Mouse (Mus musculus) heart, embryonic 12.5 days (tissue): ENCODE measurements around the gene Stpg4. TPM values are rescaled to one million over a fixed set of nuclear protein-coding genes. Genes with fewer than 3 reads are reported as not detected.
A peak's percentile ranks its signal among the peaks of the same experiment; 100 is the strongest.

Source experiments
- ATAC-seq: fragments of 200-750 bp; cut with Nextera tagmentation; 2 replicates; pipeline ENCODE4 v1.8.0; 2017; ENCODE audit warnings: moderate TSS enrichment, moderate library complexity; ENCODE audit not compliant: insufficient number of reproducible peaks, low FRiP score
- H3K27ac ChIP-seq: fragments of 300-500 bp; sonication (generic); 2 replicates; pipeline ENCODE4 v1.5.1; 2016; ENCODE audit warnings: mild to moderate bottlenecking, moderate library complexity; ENCODE audit not compliant: poor library complexity, severe bottlenecking
- H3K27me3 ChIP-seq: fragments of 300-500 bp; sonication (generic); replicated peaks from 2 replicates; pipeline ENCODE4 v1.6.1; 2016; ENCODE audit warnings: mild to moderate bottlenecking, moderate library complexity
- H3K36me3 ChIP-seq: fragments of 300-500 bp; sonication (generic); 2 replicates; pipeline ENCODE4 v1.6.1; 2016; ENCODE audit warnings: mild to moderate bottlenecking, moderate library complexity
- H3K4me1 ChIP-seq: fragments of 300-500 bp; sonication (generic); replicated peaks from 2 replicates; pipeline ENCODE4 v1.6.1; 2016; ENCODE audit warnings: mild to moderate bottlenecking
- H3K4me2 ChIP-seq: fragments of 300-500 bp; sonication (generic); 2 replicates; pipeline ENCODE4 v1.6.1; 2016; ENCODE audit warnings: mild to moderate bottlenecking, moderate library complexity
- H3K4me3 ChIP-seq: fragments of 300-500 bp; sonication (generic); 2 replicates; pipeline ENCODE4 v1.5.1; 2016; ENCODE audit warnings: mild to moderate bottlenecking
- H3K9ac ChIP-seq: fragments of 300-500 bp; sonication (generic); 2 replicates; pipeline ENCODE4 v1.6.1; 2016; ENCODE audit warnings: mild to moderate bottlenecking, moderate library complexity
- H3K9me3 ChIP-seq: fragments of 300-500 bp; sonication (generic); replicated peaks from 2 replicates; pipeline ENCODE4 v1.6.1; 2016; ENCODE audit warnings: mild to moderate bottlenecking, moderate library complexity
- WGBS: fragments of 180-500 bp; shearing (Covaris S2); methylation state at CpG from one replicate; pipeline ENCODE4 v1.1.7; 2016; 5-methylcytosine and 5-hydroxymethylcytosine counted together
- polyA plus RNA-seq: library from polyadenylated mRNA; unstranded; fragments of >200 nt; fragmentation: Nextera tagmentation; extraction: Ambion mirVana; gene quantifications from 2 replicates; pipeline ENCODE4 v1.2.1, GENCODE M21; 2016

The Stpg4 gene
- polyA plus RNA-seq, 1 experiment from 2014 or later, result not detected

DNA sequence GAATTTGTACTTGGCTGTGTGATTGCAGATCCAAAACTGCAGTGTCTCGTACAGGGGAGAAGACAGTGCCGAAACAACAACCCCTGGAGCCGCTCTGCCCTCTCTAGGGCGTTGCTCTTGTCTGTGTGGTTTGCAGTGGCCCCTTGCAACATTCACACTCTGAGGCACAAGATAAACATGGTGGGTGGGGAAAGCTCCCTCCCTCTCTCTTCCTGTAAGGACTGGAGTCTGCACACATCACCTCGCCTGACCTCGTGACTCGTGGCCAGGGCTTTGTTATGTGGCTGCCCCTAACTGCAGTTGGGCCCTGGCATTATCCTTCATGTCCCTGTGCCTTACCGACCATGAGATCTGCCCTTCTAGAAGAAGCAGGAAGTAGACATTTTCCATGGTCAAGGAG, 62.3 kb downstream of the Stpg4 start:
- Histone ChIP-seq H3K4me2 (no peak overlapping the region), H3K9me3 (no peaks in the 10 kb centered on the region), H3K4me3 (no peak overlapping the region), H3K4me1 (peaks cover 52% of the 10 kb centered on the region), H3K27me3 (no peaks in the 10 kb centered on the region), H3K27ac (no peak overlapping the region), H3K9ac (no peak overlapping the region), H3K36me3 (no peaks in the 10 kb centered on the region)
- no peak for ATAC-seq
- 42% methylated on average over 8 of the region's 8 CpGs for WGBS

- Histone ChIP-seq H3K9me3 (no peaks in the 10 kb centered on the region), H3K36me3 (no peaks in the 10 kb centered on the region), H3K27ac (no peak overlapping the region), H3K4me2 (no peak overlapping the region), H3K4me3 (no peak overlapping the region), H3K27me3 (no peaks in the 10 kb centered on the region), H3K4me1 (peaks cover 43% of the 10 kb centered on the region), H3K9ac (no peak overlapping the region)
- WGBS, result 85% methylated on average over 15 of the region's 15 CpGs
- ATAC-seq, result no peak
Measured at GRCm38 (mm10) chr17:87364108-87364507, 63.4 kb downstream of the Stpg4 start.

GRCm38 (mm10) chr17:87361132-87361531, 66.4 kb downstream of the Stpg4 start:
- H3K4me3 ChIP-seq, result no peak overlapping the region
- H3K4me2 ChIP-seq, result no peak overlapping the region
- no peak for ATAC-seq
- peaks cover 15% of the 10 kb centered on the region for H3K4me1 ChIP-seq
- H3K27ac ChIP-seq, result no peak overlapping the region
- H3K27me3 ChIP-seq, result no peaks in the 10 kb centered on the region
- WGBS, result 69% methylated on average over 3 of the region's 3 CpGs
- H3K9me3 ChIP-seq, result no peaks in the 10 kb centered on the region
- H3K9ac ChIP-seq, result no peak overlapping the region
- no peaks in the 10 kb centered on the region for H3K36me3 ChIP-seq

- H3K27ac ChIP-seq, result no peak overlapping the region
- no peak overlapping the region for H3K4me2 ChIP-seq
- no peaks in the 10 kb centered on the region for H3K27me3 ChIP-seq
- peaks cover 16% of the 10 kb centered on the region for H3K4me1 ChIP-seq
- H3K4me3 ChIP-seq, result no peak overlapping the region
- H3K9me3 ChIP-seq, result no peaks in the 10 kb centered on the region
- no peaks in the 10 kb centered on the region for H3K36me3 ChIP-seq
- 83% methylated on average over 9 of the region's 9 CpGs for WGBS
- no peak for ATAC-seq
- no peak overlapping the region for H3K9ac ChIP-seq
Measured at GRCm38 (mm10) chr17:87357506-87357905, 70.0 kb downstream of the Stpg4 start.

- no peak for ATAC-seq
- Histone ChIP-seq H3K9me3 (no peaks in the 10 kb centered on the region), H3K27ac (no peak overlapping the region), H3K9ac (no peak overlapping the region), H3K4me2 (no peak overlapping the region), H3K36me3 (no peaks in the 10 kb centered on the region), H3K4me1 (peaks cover 29% of the 10 kb centered on the region), H3K27me3 (no peaks in the 10 kb centered on the region), H3K4me3 (no peak overlapping the region)
- WGBS, result 90% methylated on average over 5 of the region's 5 CpGs
Measured at GRCm38 (mm10) chr17:87356261-87356660, 71.3 kb downstream of the Stpg4 start.

DNA sequence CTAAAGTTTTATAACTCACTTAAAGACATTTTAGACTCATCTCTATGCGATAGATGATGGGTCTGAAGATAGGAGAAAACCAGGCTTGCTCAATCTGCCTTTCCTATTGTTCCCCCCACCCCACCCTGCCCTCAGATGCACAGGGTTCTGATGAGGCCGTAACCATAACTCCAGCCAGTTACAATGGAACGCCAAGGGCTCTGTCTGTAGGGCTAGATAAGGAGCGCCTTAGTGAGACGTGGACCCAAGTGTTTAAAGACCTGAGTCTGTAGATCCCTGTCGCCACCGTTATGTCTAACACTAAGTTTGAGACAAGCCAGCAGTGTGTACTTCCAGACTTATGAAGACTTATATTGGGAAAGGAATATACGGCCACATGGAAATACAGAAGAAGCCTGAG, 72.1 kb downstream of the Stpg4 start:
- no peak overlapping the region for H3K4me3 ChIP-seq
- H3K4me2 ChIP-seq, result no peak overlapping the region
- WGBS, result 50% methylated on average over 8 of the region's 8 CpGs
- no peaks in the 10 kb centered on the region for H3K27me3 ChIP-seq
- ATAC-seq, result no peak
- H3K27ac ChIP-seq, result no peak overlapping the region
- H3K36me3 ChIP-seq, result no peaks in the 10 kb centered on the region
- no peak overlapping the region for H3K9ac ChIP-seq
- H3K4me1 ChIP-seq, result peaks cover 37% of the 10 kb centered on the region
- no peaks in the 10 kb centered on the region for H3K9me3 ChIP-seq

DNA sequence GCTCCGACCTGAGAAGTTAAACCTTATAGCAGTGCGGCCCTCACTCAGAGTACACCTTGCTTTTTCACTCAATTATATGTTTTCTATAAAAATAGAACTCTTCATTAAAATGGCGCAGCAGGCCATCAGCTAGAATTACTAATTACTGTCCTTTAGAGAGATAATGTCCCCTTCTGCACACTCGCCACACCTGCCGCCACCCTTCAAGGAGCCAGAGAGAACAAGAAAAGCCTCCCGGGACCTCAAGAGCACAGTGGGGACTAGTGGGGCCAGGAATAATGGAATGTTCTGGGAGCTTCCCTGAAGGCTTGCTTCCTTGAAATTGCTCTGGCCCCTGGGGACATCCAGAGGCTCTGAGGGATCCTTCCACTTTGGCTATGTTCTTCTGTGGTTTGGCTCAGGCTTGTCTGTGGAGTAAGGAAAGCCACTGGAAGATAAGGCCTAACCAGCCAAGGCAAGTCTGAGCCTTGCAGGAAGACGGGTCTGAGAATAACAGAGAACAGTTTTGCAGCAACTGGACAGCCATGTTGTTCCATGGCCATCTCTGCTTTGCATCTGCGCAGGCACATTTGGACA, 73.7 kb downstream of the Stpg4 start:
- Histone ChIP-seq H3K27me3 (no peaks in the 10 kb centered on the region), H3K36me3 (no peaks in the 10 kb centered on the region), H3K4me1 (peaks cover 40% of the 10 kb centered on the region), H3K27ac (no peak overlapping the region), H3K4me3 (no peak overlapping the region), H3K9me3 (no peaks in the 10 kb centered on the region), H3K4me2 (no peak overlapping the region), H3K9ac (no peak overlapping the region)
- 86% methylated on average over 8 of the region's 8 CpGs for WGBS
- ATAC-seq, result no peak

GRCm38 (mm10) chr17:87352898-87353225, 74.7 kb downstream of the Stpg4 start:
- no peak overlapping the region for H3K27ac ChIP-seq

GRCm38 (mm10) chr17:87352106-87352897, 75.2 kb downstream of the Stpg4 start:
- no peak for ATAC-seq
- Histone ChIP-seq H3K4me2 (peak overlapping the region; percentile 48), H3K9me3 (0 out of 2 replicates have a peak, but pooled peaks cover 2% of the 10 kb centered on the region), H3K4me1 (peaks cover 48% of the 10 kb centered on the region), H3K27ac (peak overlapping the region; percentile 73; the same call in 1 of the 2 replicates), H3K36me3 (no peaks in the 10 kb centered on the region), H3K27me3 (no peaks in the 10 kb centered on the region), H3K4me3 (no peak overlapping the region), H3K9ac (peak overlapping the region; percentile 4; the same call in 1 of the 2 replicates)
- 48% methylated on average over 16 of the region's 16 CpGs for WGBS

More at GRCm38 (mm10) chr17:87352898-87353225, 74.7 kb downstream of the Stpg4 start:
- Histone ChIP-seq H3K9ac (no peak overlapping the region), H3K4me1 (peaks cover 48% of the 10 kb centered on the region), H3K9me3 (0 out of 2 replicates have a peak, but pooled peaks cover 2% of the 10 kb centered on the region), H3K27me3 (no peaks in the 10 kb centered on the region), H3K36me3 (no peaks in the 10 kb centered on the region), H3K4me3 (no peak overlapping the region), H3K4me2 (no peak overlapping the region)
- no peak for ATAC-seq
- WGBS, result 43% methylated on average over 1 of the region's 1 CpGs

- Histone ChIP-seq H3K27me3 (no peaks in the 10 kb centered on the region), H3K4me2 (peak overlapping the region; percentile 48), H3K9ac (peak overlapping the region; percentile 4; the same call in 1 of the 2 replicates), H3K4me3 (no peak overlapping the region), H3K27ac (peak overlapping the region; percentile 73), H3K36me3 (no peaks in the 10 kb centered on the region), H3K4me1 (peaks cover 48% of the 10 kb centered on the region), H3K9me3 (0 out of 2 replicates have a peak, but pooled peaks cover 2% of the 10 kb centered on the region)
- WGBS, result 19% methylated on average over 20 of the region's 20 CpGs
- no peak for ATAC-seq
Measured at GRCm38 (mm10) chr17:87351241-87352105, 76.1 kb downstream of the Stpg4 start.
